ENCODE assay signal across 19 mouse cellular contexts in the genomic region with DNA sequence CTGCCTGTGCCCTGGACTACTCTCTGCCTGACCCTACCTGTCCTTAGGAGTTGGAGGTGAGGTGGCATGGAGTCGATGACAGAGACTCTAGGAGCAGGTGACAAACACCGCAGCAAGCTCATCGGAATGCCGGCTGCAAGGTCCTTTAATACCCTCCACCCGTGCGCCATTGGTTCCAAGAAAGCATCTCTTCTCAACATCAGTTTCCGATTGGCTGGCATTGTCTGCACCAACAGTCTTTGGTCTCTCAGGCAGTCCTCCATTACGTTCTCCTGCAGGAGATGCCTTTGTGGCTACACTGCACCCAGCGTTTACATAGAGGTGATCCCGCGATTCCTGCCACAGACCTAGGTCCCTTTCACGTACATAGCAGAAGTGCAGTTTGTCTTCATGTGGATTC.
"Had no signal": no experiment of that assay in that cellular context is flagged by ENCODE, and none has a peak within 500 bp of the region (broad histone marks: within the 10 kb centered on the region; RNA-seq: fewer than 3 reads in every experiment).

No protein-coding gene starts in this region.

- H3K27me3 ChIP-seq: midbrain, embryonic 13.5 days; midbrain, embryonic 15.5 days; neural tube, embryonic 13.5 days; neural tube, embryonic 15.5 days had no signal

- DNase-seq: lung, adult 18-20 months; lung, embryonic 14.5 days; lung, postnatal 10 days; lung, postnatal 36 days; retina, postnatal 1 day; right cerebral cortex, adult 18-20 months; right cerebral cortex, postnatal 25 days; right cerebral cortex, postnatal 4 days; spleen, adult 18-20 months; thymus, adult 18-20 months; thymus, postnatal 14 days; thymus, postnatal 36 days had no signal

- H3K9ac ChIP-seq: lung, embryonic 14.5 days; midbrain, embryonic 13.5 days; midbrain, embryonic 15.5 days; neural tube, embryonic 13.5 days; neural tube, embryonic 15.5 days had no signal

- H3K36me3 ChIP-seq: midbrain, embryonic 13.5 days; midbrain, embryonic 15.5 days; neural tube, embryonic 13.5 days; neural tube, embryonic 15.5 days had no signal

- H3K4me2 ChIP-seq: lung, embryonic 14.5 days; midbrain, embryonic 11.5 days; midbrain, embryonic 13.5 days; midbrain, embryonic 15.5 days; neural tube, embryonic 13.5 days; neural tube, embryonic 15.5 days had no signal

- H3K4me3 ChIP-seq: megakaryocyte, embryonic 14.5 days; midbrain, embryonic 13.5 days; midbrain, embryonic 15.5 days; neural tube, embryonic 13.5 days; neural tube, embryonic 15.5 days had no signal

- H3K27ac ChIP-seq: macrophage; midbrain, embryonic 13.5 days; midbrain, embryonic 15.5 days; neural tube, embryonic 13.5 days; neural tube, embryonic 15.5 days had no signal

- ATAC-seq: midbrain, embryonic 13.5 days; midbrain, embryonic 15.5 days had no signal

- H3K9me3 ChIP-seq: midbrain, embryonic 15.5 days; neural tube, embryonic 13.5 days; neural tube, embryonic 15.5 days had no signal

- H3K4me1 ChIP-seq: megakaryocyte, embryonic 14.5 days; midbrain, embryonic 13.5 days; midbrain, embryonic 15.5 days; neural tube, embryonic 13.5 days; neural tube, embryonic 15.5 days had no signal
